Mouse (Mus musculus): ENCODE results near the gene Hs6st2. TPM values are rescaled to one million over a fixed set of nuclear protein-coding genes. Genes with fewer than 3 reads are reported as not detected.

Gene Hs6st2
- polyA plus RNA-seq, 1 experiment from 2014 or later, result 27.0 TPM

- Histone ChIP-seq H3K4me3 (ENCODE audit: low read depth, low read length) (no peak overlapping the region), H3K27me3 (ENCODE audit: control insufficient read depth, insufficient read depth, low read length) (no peaks in the 10 kb centered on the region), H3K4me1 (ENCODE audit: control insufficient read depth, insufficient read depth, low read length) (no peaks in the 10 kb centered on the region), H3K36me3 (replicated peaks; ENCODE audit: control insufficient read depth, insufficient read depth, low read depth, low read length) (no peaks in the 10 kb centered on the region), H3K27ac (replicated peaks; ENCODE audit: low read depth, low read length) (no peak overlapping the region), H3K4me2 (ENCODE audit: low read depth, low read length) (no peak overlapping the region), H3K9ac (replicated peaks; ENCODE audit: low read length) (no peak overlapping the region), H3K9me3 (replicated peaks; ENCODE audit: control insufficient read depth, low read length) (no peaks in the 10 kb centered on the region)
- no peak for DNase-seq (ENCODE audit: low spot score)
- no peak for ATAC-seq (replicated peaks; ENCODE audit: insufficient number of reproducible peaks, low FRiP score, low TSS enrichment, low read depth)
- WGBS, result 58% methylated on average over 7 of the region's 7 CpGs
Observed at GRCm38 (mm10) chrX:51503781-51504471, 177.7 kb downstream of the Hs6st2 start.

GRCm38 (mm10) chrX:51497831-51498230 is 183.8 kb downstream of the Hs6st2 start:
- Histone ChIP-seq H3K4me1 (ENCODE audit: control insufficient read depth, insufficient read depth, low read length) (no peaks in the 10 kb centered on the region), H3K4me2 (ENCODE audit: low read depth, low read length) (no peak overlapping the region), H3K27ac (replicated peaks; ENCODE audit: low read depth, low read length) (no peak overlapping the region), H3K9me3 (replicated peaks; ENCODE audit: control insufficient read depth, low read length) (no peaks in the 10 kb centered on the region), H3K9ac (replicated peaks; ENCODE audit: low read length) (no peak overlapping the region), H3K27me3 (ENCODE audit: control insufficient read depth, insufficient read depth, low read length) (no peaks in the 10 kb centered on the region), H3K36me3 (replicated peaks; ENCODE audit: control insufficient read depth, insufficient read depth, low read depth, low read length) (no peaks in the 10 kb centered on the region), H3K4me3 (ENCODE audit: low read depth, low read length) (no peak overlapping the region)
- ATAC-seq (replicated peaks; ENCODE audit: insufficient number of reproducible peaks, low FRiP score, low TSS enrichment, low read depth) (no peak), DNase-seq (ENCODE audit: low spot score) (no peak)
- WGBS, result 42% methylated on average over 1 of the region's 1 CpGs

- no peaks in the 10 kb centered on the region for H3K4me1 ChIP-seq (ENCODE audit: control insufficient read depth, insufficient read depth, low read length)
- no peak overlapping the region for H3K4me2 ChIP-seq (ENCODE audit: low read depth, low read length)
- no peak overlapping the region for H3K4me3 ChIP-seq (ENCODE audit: low read depth, low read length)
- H3K27me3 ChIP-seq (ENCODE audit: control insufficient read depth, insufficient read depth, low read length), result no peaks in the 10 kb centered on the region
- DNase-seq (ENCODE audit: low spot score) (peak; percentile 10), ATAC-seq (replicated peaks; ENCODE audit: insufficient number of reproducible peaks, low FRiP score, low TSS enrichment, low read depth) (no peak)
- H3K27ac ChIP-seq (replicated peaks; ENCODE audit: low read depth, low read length), result no peak overlapping the region
- no peaks in the 10 kb centered on the region for H3K36me3 ChIP-seq (replicated peaks; ENCODE audit: control insufficient read depth, insufficient read depth, low read depth, low read length)
- no peak overlapping the region for H3K9ac ChIP-seq (replicated peaks; ENCODE audit: low read length)
- no peaks in the 10 kb centered on the region for H3K9me3 ChIP-seq (replicated peaks; ENCODE audit: control insufficient read depth, low read length)
Observed at GRCm38 (mm10) chrX:51488374-51488773, 193.3 kb downstream of the Hs6st2 start.

- no peak for DNase-seq (ENCODE audit: low spot score)
- Histone ChIP-seq H3K9me3 (replicated peaks; ENCODE audit: control insufficient read depth, low read length) (no peaks in the 10 kb centered on the region), H3K27ac (replicated peaks; ENCODE audit: low read depth, low read length) (no peak overlapping the region), H3K27me3 (ENCODE audit: control insufficient read depth, insufficient read depth, low read length) (no peaks in the 10 kb centered on the region), H3K4me1 (ENCODE audit: control insufficient read depth, insufficient read depth, low read length) (no peaks in the 10 kb centered on the region), H3K4me3 (ENCODE audit: low read depth, low read length) (no peak overlapping the region), H3K36me3 (replicated peaks; ENCODE audit: control insufficient read depth, insufficient read depth, low read depth, low read length) (no peaks in the 10 kb centered on the region), H3K9ac (replicated peaks; ENCODE audit: low read length) (no peak overlapping the region), H3K4me2 (ENCODE audit: low read depth, low read length) (no peak overlapping the region)
- no peak for ATAC-seq (replicated peaks; ENCODE audit: insufficient number of reproducible peaks, low FRiP score, low TSS enrichment, low read depth)
- WGBS, result 67% methylated on average over 4 of the region's 4 CpGs
Observed at GRCm38 (mm10) chrX:51469411-51469810, 212.2 kb downstream of the Hs6st2 start.

- H3K4me3 ChIP-seq (ENCODE audit: low read depth, low read length), result no peak overlapping the region
- no peaks in the 10 kb centered on the region for H3K27me3 ChIP-seq (ENCODE audit: control insufficient read depth, insufficient read depth, low read length)
- no peaks in the 10 kb centered on the region for H3K4me1 ChIP-seq (ENCODE audit: control insufficient read depth, insufficient read depth, low read length)
- ATAC-seq (replicated peaks; ENCODE audit: insufficient number of reproducible peaks, low FRiP score, low TSS enrichment, low read depth), result no peak
- no peaks in the 10 kb centered on the region for H3K9me3 ChIP-seq (replicated peaks; ENCODE audit: control insufficient read depth, low read length)
- H3K36me3 ChIP-seq (replicated peaks; ENCODE audit: control insufficient read depth, insufficient read depth, low read depth, low read length), result no peaks in the 10 kb centered on the region
- 68% methylated on average over 3 of the region's 3 CpGs for WGBS
- H3K4me2 ChIP-seq (ENCODE audit: low read depth, low read length), result no peak overlapping the region
- no peak overlapping the region for H3K9ac ChIP-seq (replicated peaks; ENCODE audit: low read length)
- no peak overlapping the region for H3K27ac ChIP-seq (replicated peaks; ENCODE audit: low read depth, low read length)
- DNase-seq (ENCODE audit: low spot score), result no peak
Observed at GRCm38 (mm10) chrX:51461413-51461812, 220.2 kb downstream of the Hs6st2 start.

- WGBS, result 66% methylated on average over 4 of the region's 4 CpGs
- H3K4me1 ChIP-seq (ENCODE audit: control insufficient read depth, insufficient read depth, low read length), result no peaks in the 10 kb centered on the region
- no peak overlapping the region for H3K27ac ChIP-seq (replicated peaks; ENCODE audit: low read depth, low read length)
- DNase-seq (ENCODE audit: low spot score) (no peak), ATAC-seq (replicated peaks; ENCODE audit: insufficient number of reproducible peaks, low FRiP score, low TSS enrichment, low read depth) (no peak)
- H3K4me2 ChIP-seq (ENCODE audit: low read depth, low read length), result no peak overlapping the region
- H3K36me3 ChIP-seq (replicated peaks; ENCODE audit: control insufficient read depth, insufficient read depth, low read depth, low read length), result no peaks in the 10 kb centered on the region
- no peak overlapping the region for H3K9ac ChIP-seq (replicated peaks; ENCODE audit: low read length)
- H3K27me3 ChIP-seq (ENCODE audit: control insufficient read depth, insufficient read depth, low read length), result no peaks in the 10 kb centered on the region
- no peaks in the 10 kb centered on the region for H3K9me3 ChIP-seq (replicated peaks; ENCODE audit: control insufficient read depth, low read length)
- no peak overlapping the region for H3K4me3 ChIP-seq (ENCODE audit: low read depth, low read length)
Observed at GRCm38 (mm10) chrX:51443366-51443765, 238.3 kb downstream of the Hs6st2 start.

GRCm38 (mm10) chrX:51431706-51432105 is 249.9 kb downstream of the Hs6st2 start:
- Histone ChIP-seq H3K4me3 (ENCODE audit: low read depth, low read length) (no peak overlapping the region), H3K9me3 (replicated peaks; ENCODE audit: control insufficient read depth, low read length) (no peaks in the 10 kb centered on the region), H3K4me1 (ENCODE audit: control insufficient read depth, insufficient read depth, low read length) (no peaks in the 10 kb centered on the region), H3K4me2 (ENCODE audit: low read depth, low read length) (no peak overlapping the region), H3K9ac (replicated peaks; ENCODE audit: low read length) (no peak overlapping the region), H3K36me3 (replicated peaks; ENCODE audit: control insufficient read depth, insufficient read depth, low read depth, low read length) (no peaks in the 10 kb centered on the region), H3K27ac (replicated peaks; ENCODE audit: low read depth, low read length) (no peak overlapping the region), H3K27me3 (ENCODE audit: control insufficient read depth, insufficient read depth, low read length) (no peaks in the 10 kb centered on the region)
- no peak for ATAC-seq (replicated peaks; ENCODE audit: insufficient number of reproducible peaks, low FRiP score, low TSS enrichment, low read depth)
- DNase-seq (ENCODE audit: low spot score), result no peak
- 69% methylated on average over 3 of the region's 3 CpGs for WGBS

GRCm38 (mm10) chrX:51425031-51425430 is 256.6 kb downstream of the Hs6st2 start:
- Histone ChIP-seq H3K27me3 (ENCODE audit: control insufficient read depth, insufficient read depth, low read length) (no peaks in the 10 kb centered on the region), H3K9me3 (replicated peaks; ENCODE audit: control insufficient read depth, low read length) (no peaks in the 10 kb centered on the region), H3K4me2 (ENCODE audit: low read depth, low read length) (no peak overlapping the region), H3K4me3 (ENCODE audit: low read depth, low read length) (no peak overlapping the region), H3K9ac (replicated peaks; ENCODE audit: low read length) (no peak overlapping the region), H3K27ac (replicated peaks; ENCODE audit: low read depth, low read length) (no peak overlapping the region), H3K4me1 (ENCODE audit: control insufficient read depth, insufficient read depth, low read length) (no peaks in the 10 kb centered on the region), H3K36me3 (replicated peaks; ENCODE audit: control insufficient read depth, insufficient read depth, low read depth, low read length) (no peaks in the 10 kb centered on the region)
- ATAC-seq (replicated peaks; ENCODE audit: insufficient number of reproducible peaks, low FRiP score, low TSS enrichment, low read depth) (no peak), DNase-seq (ENCODE audit: low spot score) (no peak)
- WGBS, result 80% methylated on average over 5 of the region's 5 CpGs

Measured in embryonic facial prominence, embryonic 11.5 days (tissue).